Mouse (Mus musculus) limb, embryonic 15.5 days (tissue): ENCODE measurements around the gene Artn. TPM values are rescaled to one million over a fixed set of nuclear protein-coding genes. Genes with fewer than 3 reads are reported as not detected.

Experiments used
- ATAC-seq: fragments of 200-750 bp; cut with Nextera tagmentation; 2 replicates; pipeline ENCODE4 v1.8.0; 2017; ENCODE audit warnings: low read depth, moderate TSS enrichment; ENCODE audit not compliant: insufficient number of reproducible peaks, low FRiP score, low TSS enrichment
- H3K27ac ChIP-seq: fragments of 300-500 bp; sonication (generic); 2 replicates; pipeline ENCODE4 v1.5.1; 2015; ENCODE audit warnings: moderate library complexity, mild to moderate bottlenecking, inconsistent platforms
- H3K27me3 ChIP-seq: fragments of 300-500 bp; sonication (generic); 2 replicates; pipeline ENCODE4 v1.6.1; 2015; ENCODE audit warnings: inconsistent platforms
- H3K36me3 ChIP-seq: fragments of 300-500 bp; sonication (generic); 2 replicates; pipeline ENCODE4 v1.6.1; 2015; ENCODE audit warnings: inconsistent platforms
- H3K4me1 ChIP-seq: fragments of 300-500 bp; sonication (generic); 2 replicates; pipeline ENCODE4 v1.6.1; 2015; ENCODE audit warnings: inconsistent platforms
- H3K4me2 ChIP-seq: fragments of 300-500 bp; sonication (generic); 2 replicates; pipeline ENCODE4 v1.6.1; 2015; ENCODE audit warnings: mild to moderate bottlenecking, inconsistent platforms
- H3K4me3 ChIP-seq: fragments of 300-500 bp; sonication (generic); 2 replicates; pipeline ENCODE4 v1.5.1; 2015; ENCODE audit warnings: mild to moderate bottlenecking, inconsistent platforms
- H3K9ac ChIP-seq: fragments of 300-500 bp; sonication (generic); 2 replicates; pipeline ENCODE4 v1.6.1; 2015; ENCODE audit warnings: inconsistent platforms
- H3K9me3 ChIP-seq: fragments of 300-500 bp; sonication (generic); 2 replicates; pipeline ENCODE4 v1.6.1; 2016; ENCODE audit warnings: inconsistent platforms
- WGBS: fragments of 180-500 bp; shearing (Covaris S2); methylation state at CpG from one replicate; pipeline ENCODE4 v1.1.7; 2015; 5-methylcytosine and 5-hydroxymethylcytosine counted together
- polyA plus RNA-seq: library from polyadenylated mRNA; unstranded; fragments of >200 nt; fragmentation: Nextera tagmentation; extraction: Ambion mirVana; gene quantifications from 2 replicates; pipeline ENCODE4 v1.2.1, GENCODE M21; 2015

Artn gene
- polyA plus RNA-seq, 1 experiment from 2014 or later = 5.7 TPM

- Histone ChIP-seq H3K4me1 (peaks cover 20% of the 10 kb centered on the region), H3K27ac (no peak overlapping the region), H3K9me3 (no peaks in the 10 kb centered on the region), H3K9ac (no peak overlapping the region), H3K36me3 (no peaks in the 10 kb centered on the region), H3K4me2 (no peak overlapping the region), H3K4me3 (no peak overlapping the region), H3K27me3 (no peaks in the 10 kb centered on the region)
- no peak for ATAC-seq
- WGBS = 83% methylated on average over 4 of the region's 4 CpGs
These were observed 11.7 kb downstream of the Artn start for GRCm38 (mm10) chr4:117917847-117918246.

DNA sequence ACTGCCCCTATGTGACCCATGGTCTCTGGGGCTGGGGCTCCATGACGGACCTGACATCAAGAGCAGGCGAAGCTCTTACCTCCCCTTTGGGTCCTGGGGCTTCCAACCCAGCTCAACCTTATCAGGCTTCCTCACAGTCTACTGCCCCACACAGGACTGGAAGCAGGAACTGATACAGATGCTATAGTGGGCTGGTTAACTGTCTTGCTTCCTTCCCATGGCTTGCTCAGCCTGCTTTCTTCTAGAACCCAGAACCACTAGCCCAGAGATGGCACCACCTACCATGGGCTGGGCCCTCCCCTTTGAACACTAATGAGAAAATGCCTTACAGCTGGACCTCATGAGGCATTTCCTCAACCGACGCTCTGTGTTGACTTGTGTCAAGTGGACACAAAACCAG, 12.2 kb downstream of the Artn start:
- ATAC-seq = no peak
- H3K27ac ChIP-seq = no peak overlapping the region
- no peak overlapping the region for H3K4me2 ChIP-seq
- H3K27me3 ChIP-seq = no peaks in the 10 kb centered on the region
- no peaks in the 10 kb centered on the region for H3K9me3 ChIP-seq
- no peak overlapping the region for H3K4me3 ChIP-seq
- WGBS = 81% methylated on average over 4 of the region's 4 CpGs
- peaks cover 25% of the 10 kb centered on the region for H3K4me1 ChIP-seq
- no peak overlapping the region for H3K9ac ChIP-seq
- 0 out of 2 replicates have a peak, but pooled peaks cover 2% of the 10 kb centered on the region for H3K36me3 ChIP-seq

GRCm38 (mm10) chr4:117916386-117916785, 13.2 kb downstream of the Artn start:
- Histone ChIP-seq H3K4me2 (no peak overlapping the region), H3K4me3 (no peak overlapping the region), H3K36me3 (peaks cover 12% of the 10 kb centered on the region), H3K27ac (no peak overlapping the region), H3K27me3 (no peaks in the 10 kb centered on the region), H3K4me1 (peaks cover 33% of the 10 kb centered on the region), H3K9ac (no peak overlapping the region), H3K9me3 (no peaks in the 10 kb centered on the region)
- WGBS = 75% methylated on average over 5 of the region's 5 CpGs
- no peak for ATAC-seq

GRCm38 (mm10) chr4:117915489-117916105, 14.0 kb downstream of the Artn start:
- peaks cover 33% of the 10 kb centered on the region for H3K4me1 ChIP-seq
- no peaks in the 10 kb centered on the region for H3K27me3 ChIP-seq
- no peak for ATAC-seq
- H3K27ac ChIP-seq = peak overlapping the region; percentile 82; the same call in 1 of the 2 replicates
- 4% methylated on average over 19 of the region's 19 CpGs for WGBS
- peak overlapping the region; percentile 99 for H3K4me2 ChIP-seq
- no peaks in the 10 kb centered on the region for H3K9me3 ChIP-seq
- H3K9ac ChIP-seq = peak overlapping the region; percentile 79
- peak overlapping the region; percentile 64 for H3K4me3 ChIP-seq
- H3K36me3 ChIP-seq = peaks cover 18% of the 10 kb centered on the region

- H3K4me2 ChIP-seq = peak within 1 kb of the TSS; percentile 99
- H3K36me3 ChIP-seq = peaks cover 18% of the 10 kb centered on the region
- peaks cover 33% of the 10 kb centered on the region for H3K4me1 ChIP-seq
- ATAC-seq = peak; percentile 93
- H3K27ac ChIP-seq = peak within 1 kb of the TSS; percentile 82
- peak within 1 kb of the TSS; percentile 64 for H3K4me3 ChIP-seq
- no peaks in the 10 kb centered on the region for H3K9me3 ChIP-seq
- peak within 1 kb of the TSS; percentile 79 for H3K9ac ChIP-seq
- WGBS = under 1% methylated on average over 61 of the region's 61 CpGs
- no peaks in the 10 kb centered on the region for H3K27me3 ChIP-seq
These were observed 14.7 kb downstream of the Artn start, which contains the start of gene Ipo13 for GRCm38 (mm10) chr4:117914591-117915442. Gene Ipo13, minus strand, starts transcription at chr4:117914999.

GRCm38 (mm10) chr4:117914031-117914430, 15.5 kb downstream of the Artn start:
- H3K9ac ChIP-seq = peak overlapping the region; percentile 79
- H3K4me1 ChIP-seq = peaks cover 36% of the 10 kb centered on the region
- no peak; the same call in 1 of the 2 replicates for ATAC-seq
- 19% methylated on average over 8 of the region's 8 CpGs for WGBS
- H3K9me3 ChIP-seq = no peaks in the 10 kb centered on the region
- peaks cover 18% of the 10 kb centered on the region for H3K36me3 ChIP-seq
- H3K27ac ChIP-seq = peak overlapping the region; percentile 48; the same call in 1 of the 2 replicates
- H3K4me2 ChIP-seq = peak overlapping the region; percentile 99
- peak overlapping the region; percentile 64 for H3K4me3 ChIP-seq
- no peaks in the 10 kb centered on the region for H3K27me3 ChIP-seq

GRCm38 (mm10) chr4:117913421-117913820, 16.1 kb downstream of the Artn start:
- Histone ChIP-seq H3K9ac (0 out of 2 replicates have a peak overlapping the region, but pooled peaks have one; percentile 79), H3K27me3 (no peaks in the 10 kb centered on the region), H3K4me3 (peak overlapping the region; percentile 64), H3K4me1 (peaks cover 38% of the 10 kb centered on the region), H3K36me3 (peaks cover 18% of the 10 kb centered on the region), H3K27ac (no peak overlapping the region), H3K4me2 (peak overlapping the region; percentile 99), H3K9me3 (no peaks in the 10 kb centered on the region)
- 61% methylated on average over 3 of the region's 3 CpGs for WGBS
- ATAC-seq = no peak

DNA sequence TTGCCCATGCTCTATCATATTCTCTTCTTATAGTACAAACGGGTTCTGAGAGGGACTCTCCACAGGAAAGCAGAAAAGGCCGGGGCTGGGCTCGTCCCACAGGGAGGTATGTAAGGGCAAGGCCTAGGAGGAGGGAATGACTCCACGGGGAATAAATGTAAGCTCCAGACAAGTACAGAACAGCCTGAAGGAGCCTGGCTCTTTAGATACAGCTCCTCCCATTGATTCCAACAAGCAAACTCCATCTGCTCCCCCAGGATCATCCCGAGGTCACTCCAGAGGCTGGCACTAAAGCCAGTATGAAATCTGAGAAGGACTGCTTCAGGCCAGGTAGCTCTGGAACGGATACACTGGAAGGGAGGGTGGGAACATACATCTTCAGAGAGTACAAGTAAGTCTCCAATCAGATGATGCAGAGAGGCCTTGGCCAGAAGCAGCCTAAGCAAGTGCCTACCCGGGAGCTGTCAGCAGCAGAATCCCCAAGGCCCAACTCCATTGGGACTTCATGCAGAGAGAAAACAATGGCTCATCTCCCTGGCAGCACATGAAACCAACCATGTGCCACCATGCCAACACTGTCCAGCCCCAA, 16.8 kb downstream of the Artn start:
- Histone ChIP-seq H3K4me2 (peak overlapping the region; percentile 99; the same call in 1 of the 2 replicates), H3K36me3 (peaks cover 18% of the 10 kb centered on the region), H3K9ac (no peak overlapping the region), H3K27ac (no peak overlapping the region), H3K4me3 (peak overlapping the region; percentile 64), H3K4me1 (peaks cover 38% of the 10 kb centered on the region), H3K9me3 (no peaks in the 10 kb centered on the region), H3K27me3 (no peaks in the 10 kb centered on the region)
- 50% methylated on average over 7 of the region's 7 CpGs for WGBS
- ATAC-seq = no peak

DNA sequence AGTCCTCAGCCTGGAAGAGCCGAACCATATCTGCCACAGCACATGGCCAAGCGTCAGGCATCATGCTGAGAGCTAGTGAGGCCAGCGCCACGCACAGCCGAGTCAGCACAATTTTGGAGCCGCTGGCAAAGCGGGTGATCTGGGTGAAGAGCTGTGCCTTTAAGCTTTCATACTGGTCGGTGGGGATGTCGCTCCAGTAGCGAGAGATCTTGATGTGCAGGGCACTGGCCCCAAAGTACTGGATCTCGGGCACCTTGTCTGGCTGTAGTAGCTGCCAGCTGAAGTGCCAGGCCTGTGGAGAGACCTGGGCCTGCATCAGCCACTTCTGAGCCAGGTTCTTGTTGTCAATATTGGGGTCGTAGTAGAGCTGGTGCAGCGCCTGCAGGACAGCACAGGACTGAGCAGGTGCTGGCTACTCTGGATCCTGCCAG, 17.4 kb downstream of the Artn start:
- H3K27ac ChIP-seq = no peak overlapping the region
- ATAC-seq = no peak
- no peaks in the 10 kb centered on the region for H3K27me3 ChIP-seq
- WGBS = 87% methylated on average over 13 of the region's 13 CpGs
- H3K9ac ChIP-seq = no peak overlapping the region
- peaks cover 38% of the 10 kb centered on the region for H3K4me1 ChIP-seq
- no peak overlapping the region for H3K4me2 ChIP-seq
- no peak overlapping the region for H3K4me3 ChIP-seq
- H3K9me3 ChIP-seq = no peaks in the 10 kb centered on the region
- peaks cover 22% of the 10 kb centered on the region for H3K36me3 ChIP-seq

GRCm38 (mm10) chr4:117908834-117909453, 20.6 kb downstream of the Artn start:
- H3K36me3 ChIP-seq = peaks cover 46% of the 10 kb centered on the region
- no peak overlapping the region for H3K9ac ChIP-seq
- ATAC-seq = no peak
- H3K4me1 ChIP-seq = peaks cover 29% of the 10 kb centered on the region
- 79% methylated on average over 8 of the region's 8 CpGs for WGBS
- H3K27ac ChIP-seq = no peak overlapping the region
- no peaks in the 10 kb centered on the region for H3K27me3 ChIP-seq
- H3K4me2 ChIP-seq = no peak overlapping the region
- H3K4me3 ChIP-seq = no peak overlapping the region
- H3K9me3 ChIP-seq = no peaks in the 10 kb centered on the region

GRCm38 (mm10) chr4:117906196-117906595, 23.4 kb downstream of the Artn start:
- H3K9ac ChIP-seq = no peak overlapping the region
- H3K4me2 ChIP-seq = no peak overlapping the region
- peaks cover 5% of the 10 kb centered on the region; the same call in 1 of the 2 replicates for H3K4me1 ChIP-seq
- peaks cover 60% of the 10 kb centered on the region for H3K36me3 ChIP-seq
- no peak overlapping the region for H3K27ac ChIP-seq
- no peak for ATAC-seq
- no peaks in the 10 kb centered on the region for H3K27me3 ChIP-seq
- WGBS = 88% methylated on average over 3 of the region's 3 CpGs
- no peaks in the 10 kb centered on the region for H3K9me3 ChIP-seq
- H3K4me3 ChIP-seq = no peak overlapping the region
